Mouse (Mus musculus): ENCODE results near the gene Trim37. TPM values are rescaled to one million over a fixed set of nuclear protein-coding genes. Genes with fewer than 3 reads are reported as not detected.
"Not testable (repeated sequence)": the region's sequence is repeated elsewhere in the genome, so short reads cannot be mapped to it uniquely, and the experiment has no call there.

Trim37 gene
- total RNA-seq, 1 experiment from 2014 or later = 72.3 TPM

- no peak for ATAC-seq (replicated peaks; ENCODE audit: low read depth, poor library complexity, severe bottlenecking)
Observed at GRCm38 (mm10) chr11:87222686-87223085, 95.8 kb downstream of the Trim37 start.

DNA sequence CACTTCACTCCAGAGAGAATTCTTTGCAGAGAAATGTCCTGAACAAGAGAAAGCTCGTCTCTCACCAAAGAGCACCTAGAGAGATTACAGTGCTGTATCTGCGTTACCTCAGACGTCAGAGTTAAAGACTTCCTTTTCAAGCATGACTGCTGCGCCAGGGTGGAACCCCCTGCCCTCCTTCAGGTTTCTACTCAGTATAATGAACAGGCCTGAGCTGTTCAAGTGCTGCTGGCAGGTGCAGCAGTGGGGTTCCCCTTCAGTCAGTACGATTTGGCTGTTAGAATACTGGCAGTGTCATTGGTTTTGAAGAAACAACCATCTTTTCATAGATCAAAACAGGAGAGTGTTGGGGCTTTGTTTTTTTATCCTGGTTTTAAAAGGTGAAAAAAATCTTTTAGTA, 100.2 kb downstream of the Trim37 start:
- no peak for ATAC-seq (replicated peaks; ENCODE audit: low read depth, poor library complexity, severe bottlenecking)

DNA sequence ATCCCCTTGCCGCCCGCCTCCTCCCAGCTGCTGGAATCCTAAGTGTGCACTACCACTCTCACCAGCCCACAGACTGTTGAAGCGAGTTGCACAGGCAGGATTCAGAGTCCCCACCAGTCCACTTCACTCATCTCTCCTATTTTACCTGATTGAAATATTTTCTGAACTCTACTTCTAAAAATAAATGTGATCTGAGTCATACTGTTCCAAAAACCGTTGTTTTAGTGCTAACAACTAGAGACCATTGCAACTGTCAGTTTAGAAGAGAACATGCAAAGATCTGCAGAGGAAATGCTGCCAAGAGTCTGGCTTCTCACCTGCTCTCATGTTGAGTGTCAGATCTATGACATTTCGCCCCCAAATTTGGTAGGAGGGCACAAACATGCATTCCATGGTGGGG, 106.5 kb downstream of the Trim37 start:
- no peak for ATAC-seq (replicated peaks; ENCODE audit: low read depth, poor library complexity, severe bottlenecking)

DNA sequence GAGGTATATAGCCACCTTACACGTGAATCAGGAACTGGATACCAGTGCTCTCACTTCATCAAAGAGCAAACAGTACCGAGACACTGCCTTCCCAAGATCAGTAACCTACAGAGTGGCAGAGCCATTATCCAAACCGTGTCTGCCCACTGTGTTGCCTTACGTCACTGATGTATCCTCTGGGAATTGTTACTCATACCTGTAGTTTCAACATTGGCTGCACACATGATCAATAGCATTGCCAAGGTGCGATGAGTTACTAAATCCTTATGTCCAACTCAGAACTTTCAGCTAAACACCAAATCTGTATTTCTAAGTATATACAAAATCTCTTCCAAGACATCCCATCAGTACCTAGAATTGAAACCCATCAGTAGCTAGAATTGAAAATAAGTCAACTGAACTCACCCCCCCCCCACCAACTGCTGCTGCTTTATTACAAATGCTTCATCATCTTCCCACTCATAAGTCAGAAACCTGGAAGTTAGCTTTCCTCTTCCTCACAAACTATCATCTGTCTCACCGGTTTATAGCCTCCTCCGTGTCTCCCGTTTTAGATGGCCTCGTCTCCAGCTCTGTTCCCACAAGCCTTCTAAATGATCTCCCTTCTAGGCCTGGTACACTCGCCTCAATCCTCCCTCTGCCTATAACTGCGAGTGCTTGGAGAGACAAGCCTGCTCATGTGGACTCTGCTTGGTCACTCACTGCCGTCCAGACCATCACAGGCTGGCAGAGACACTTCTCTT, 108.0 kb downstream of the Trim37 start:
- no peak for ATAC-seq (replicated peaks; ENCODE audit: low read depth, poor library complexity, severe bottlenecking)

- ATAC-seq (replicated peaks; ENCODE audit: low read depth, poor library complexity, severe bottlenecking) = no peak
Observed at GRCm38 (mm10) chr11:87235486-87235872, 108.6 kb downstream of the Trim37 start.

- no peak for ATAC-seq (replicated peaks; ENCODE audit: low read depth, poor library complexity, severe bottlenecking)
Observed at GRCm38 (mm10) chr11:87238891-87239530, 112.1 kb downstream of the Trim37 start.

- ATAC-seq (replicated peaks; ENCODE audit: low read depth, poor library complexity, severe bottlenecking) = no peak
Observed at GRCm38 (mm10) chr11:87240141-87240832, 113.4 kb downstream of the Trim37 start.

- no peak for ATAC-seq (replicated peaks; ENCODE audit: low read depth, poor library complexity, severe bottlenecking)
Observed at GRCm38 (mm10) chr11:87240833-87241215, 113.9 kb downstream of the Trim37 start.

- ATAC-seq (replicated peaks; ENCODE audit: low read depth, poor library complexity, severe bottlenecking) = no peak
Observed at GRCm38 (mm10) chr11:87241256-87241655, 114.4 kb downstream of the Trim37 start.

- peak; percentile 83 for ATAC-seq (replicated peaks; ENCODE audit: low read depth, poor library complexity, severe bottlenecking)
Observed at GRCm38 (mm10) chr11:87245171-87245840, 118.4 kb downstream of the Trim37 start.

- no peak for ATAC-seq (replicated peaks; ENCODE audit: low read depth, poor library complexity, severe bottlenecking)
Observed at GRCm38 (mm10) chr11:87246107-87246651, 119.3 kb downstream of the Trim37 start.

- ATAC-seq (replicated peaks; ENCODE audit: low read depth, poor library complexity, severe bottlenecking) = no peak
Observed at GRCm38 (mm10) chr11:87246724-87247493, 120.0 kb downstream of the Trim37 start.

DNA sequence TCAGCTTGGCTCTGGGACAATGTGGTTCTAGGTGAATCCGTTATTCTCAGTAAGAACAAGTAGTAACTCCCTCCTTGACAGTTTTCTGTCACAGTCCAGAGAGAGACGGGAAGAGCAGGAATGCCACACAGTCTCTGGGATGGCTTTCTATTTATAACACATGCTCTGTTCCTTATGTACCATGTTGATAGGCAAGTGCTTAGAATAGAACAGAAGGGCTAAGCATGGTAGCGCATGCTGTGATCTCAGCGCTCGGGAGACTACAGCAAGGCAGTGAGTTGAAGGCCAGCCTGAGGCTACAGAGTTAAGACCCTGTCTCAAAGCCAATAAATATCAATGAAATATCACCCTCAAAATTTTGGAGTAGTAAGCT, 120.6 kb downstream of the Trim37 start:
- no peak for ATAC-seq (replicated peaks; ENCODE audit: low read depth, poor library complexity, severe bottlenecking)

GRCm38 (mm10) chr11:87250132-87250531, 123.3 kb downstream of the Trim37 start:
- ATAC-seq (replicated peaks; ENCODE audit: low read depth, poor library complexity, severe bottlenecking) = no peak

GRCm38 (mm10) chr11:87253294-87253693, 126.4 kb downstream of the Trim37 start:
- ATAC-seq (replicated peaks; ENCODE audit: low read depth, poor library complexity, severe bottlenecking) = no peak

DNA sequence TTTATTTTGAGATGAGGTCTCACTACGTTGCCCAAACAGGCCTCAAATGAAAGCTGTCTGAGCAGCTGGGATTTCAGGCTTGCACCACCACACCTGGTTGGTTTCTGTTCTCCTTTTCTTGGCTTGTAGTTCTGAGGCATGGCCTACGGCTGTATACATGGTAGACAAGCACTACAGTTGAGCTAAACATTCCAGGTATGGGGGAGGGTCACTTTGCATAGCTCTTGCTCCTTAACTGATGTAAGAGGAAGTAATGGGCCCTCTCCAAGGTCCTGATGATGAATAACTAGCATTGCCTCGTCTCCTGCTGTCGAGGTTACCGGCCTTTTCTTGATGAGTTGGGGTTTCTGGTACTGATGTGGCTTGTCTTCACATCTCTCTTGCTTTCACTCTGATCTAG, 127.3 kb downstream of the Trim37 start:
- ATAC-seq (replicated peaks; ENCODE audit: low read depth, poor library complexity, severe bottlenecking) = 0 out of 2 replicates have a peak, but pooled peaks have one; percentile 47

DNA sequence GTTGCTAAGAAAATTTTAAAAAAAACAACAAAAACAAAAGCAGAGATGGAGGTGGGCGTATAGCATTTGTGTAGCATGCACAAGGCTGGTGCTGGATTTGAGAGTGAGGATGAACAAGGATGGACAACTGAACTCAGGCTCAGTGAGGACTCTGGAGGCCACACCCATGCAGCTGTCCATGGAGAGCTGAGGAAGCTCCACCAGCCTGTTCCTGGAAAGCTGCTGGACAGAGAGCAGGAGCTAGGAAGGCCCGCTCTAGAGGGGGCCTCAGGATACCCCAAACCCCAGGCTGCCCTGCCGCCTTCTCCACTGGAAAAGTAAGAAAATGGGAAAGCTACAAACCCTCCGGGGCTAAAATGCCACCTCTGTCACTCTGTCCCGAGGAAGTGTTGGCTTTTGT, 130.4 kb downstream of the Trim37 start:
- ATAC-seq (replicated peaks; ENCODE audit: low read depth, poor library complexity, severe bottlenecking) = no peak

GRCm38 (mm10) chr11:87259792-87260191, 132.9 kb downstream of the Trim37 start:
- peak; percentile 90 for ATAC-seq (replicated peaks; ENCODE audit: low read depth, poor library complexity, severe bottlenecking)

DNA sequence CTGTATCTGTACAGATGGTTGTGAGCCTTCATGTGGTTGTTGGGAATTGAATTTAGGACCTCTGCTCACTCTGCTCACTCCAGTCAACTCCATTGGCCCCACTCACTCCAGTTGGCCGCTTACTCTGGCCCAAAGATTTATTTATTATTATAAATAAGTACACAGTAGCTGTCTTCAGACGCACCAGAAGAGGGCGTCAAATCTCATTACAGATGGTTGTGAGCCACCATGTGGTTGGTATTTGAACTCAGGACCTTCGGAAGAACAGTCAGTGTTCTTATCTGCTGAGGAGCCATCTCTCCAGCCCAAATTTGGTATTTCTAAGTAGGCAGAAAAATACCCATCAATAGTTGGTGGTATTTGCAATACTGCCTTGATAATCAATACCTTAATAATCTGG, 134.8 kb downstream of the Trim37 start:
- not testable (repeated sequence) for ATAC-seq (replicated peaks; ENCODE audit: low read depth, poor library complexity, severe bottlenecking)

DNA sequence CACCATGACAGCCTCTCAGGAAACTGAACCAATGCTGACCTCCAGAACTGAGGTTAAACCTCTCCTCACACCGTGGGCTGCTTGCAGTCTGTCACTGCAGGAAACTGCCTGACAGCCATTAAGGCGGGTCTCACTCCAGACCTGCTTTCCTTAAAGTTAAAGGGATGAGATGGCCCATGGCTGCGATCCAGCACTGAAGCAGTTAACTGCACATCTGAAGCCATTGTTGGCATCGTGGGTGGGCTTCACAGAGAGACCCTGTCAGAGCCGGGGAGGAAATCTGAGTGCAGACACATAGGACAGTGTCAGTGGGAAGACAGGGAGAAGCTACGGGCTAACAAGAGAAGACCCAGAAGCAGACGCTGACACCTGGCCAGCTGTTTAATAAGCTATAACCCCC, 137.1 kb downstream of the Trim37 start:
- ATAC-seq (replicated peaks; ENCODE audit: low read depth, poor library complexity, severe bottlenecking) = peak; percentile 31; the same call in 1 of the 2 replicates

All from common myeloid progenitor, adult 5-6 weeks (primary cell).